Mouse (Mus musculus): ENCODE data around the gene 4933427D14Rik.
"Not testable (repeated sequence)": the region's sequence is repeated elsewhere in the genome, so short reads cannot be mapped to it uniquely, and the experiment has no call there.

Gene 4933427D14Rik

DNA sequence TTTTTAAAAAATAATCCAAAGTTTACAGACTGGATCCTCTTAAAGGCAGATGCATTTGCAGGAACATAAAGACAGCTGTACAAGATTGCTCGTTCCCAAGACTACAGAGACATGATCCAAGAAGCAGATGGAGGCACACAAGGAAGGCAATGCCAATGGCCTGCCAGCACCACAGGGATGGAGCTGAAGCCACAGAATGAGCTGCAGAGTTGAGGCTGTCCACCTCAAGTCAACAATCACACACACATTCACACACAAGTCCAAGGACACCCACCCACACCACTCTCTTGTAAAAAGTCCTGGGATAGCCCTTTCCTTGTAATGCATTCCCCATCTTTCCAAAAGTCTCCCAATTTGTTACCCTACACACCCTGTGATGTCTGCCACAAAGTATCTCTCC is 3.8 kb downstream of the 4933427D14Rik start:
- peak in 1 of 2 experiments; percentile 39 for DNase-seq

DNA sequence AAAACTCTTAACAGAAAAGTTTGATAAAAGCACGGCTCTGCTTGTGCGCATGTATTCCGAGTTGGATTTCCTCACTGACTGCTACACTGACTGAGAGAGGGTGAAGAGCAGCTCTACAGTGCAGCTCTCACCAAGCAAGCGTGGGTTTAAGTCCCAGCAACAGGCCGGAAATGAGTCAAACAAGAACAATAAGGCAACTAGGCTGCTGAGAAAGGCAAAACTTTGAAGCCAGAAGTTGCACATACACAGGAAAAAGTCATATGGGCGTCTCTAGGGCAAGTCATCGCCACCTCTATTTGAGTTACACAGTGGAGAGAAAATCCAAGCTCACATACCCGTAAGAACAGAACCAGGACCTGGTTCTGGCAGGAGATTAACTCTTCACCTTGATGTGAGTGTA is 10.8 kb downstream of the 4933427D14Rik start:
- no peak for DNase-seq

DNA sequence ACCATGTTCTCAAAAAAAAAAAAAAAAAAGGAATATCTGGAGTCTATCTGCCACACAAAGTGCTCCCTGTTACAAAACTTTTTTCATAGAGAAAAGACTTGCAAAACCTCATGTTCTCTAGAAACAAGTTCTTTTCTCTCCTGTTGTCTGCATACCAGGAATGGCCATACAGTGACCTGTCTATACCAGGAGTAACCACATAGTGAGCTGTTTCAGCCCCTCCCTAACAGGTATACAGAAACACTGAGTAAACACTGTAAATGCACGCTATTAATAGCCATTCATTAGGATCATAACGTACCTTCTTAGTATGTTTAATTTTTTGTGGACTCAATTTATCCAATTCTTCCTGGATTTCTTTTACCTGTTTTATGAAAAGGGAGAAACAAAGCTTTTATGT is 13.0 kb downstream of the 4933427D14Rik start:
- DNase-seq, result no peak

DNA sequence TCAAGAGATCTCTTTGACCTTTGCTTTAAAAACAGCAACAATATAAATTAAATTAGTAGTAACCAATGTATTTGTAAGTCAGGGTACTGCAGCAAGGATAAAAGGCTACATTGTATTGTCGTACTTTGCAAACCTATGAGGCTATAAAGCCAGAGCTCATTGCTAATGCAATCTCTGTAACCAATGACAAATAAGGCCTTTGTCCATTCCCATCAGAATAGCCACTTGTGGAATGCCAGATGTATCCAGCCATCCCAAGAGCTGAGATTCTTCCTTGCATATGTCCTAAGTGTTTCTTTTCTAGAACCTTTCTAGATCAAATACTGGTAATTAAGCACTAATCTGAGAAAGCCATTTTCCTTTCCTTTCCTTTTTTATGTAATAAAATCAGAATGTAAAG is 16.4 kb downstream of the 4933427D14Rik start:
- DNase-seq, result no peak

DNA sequence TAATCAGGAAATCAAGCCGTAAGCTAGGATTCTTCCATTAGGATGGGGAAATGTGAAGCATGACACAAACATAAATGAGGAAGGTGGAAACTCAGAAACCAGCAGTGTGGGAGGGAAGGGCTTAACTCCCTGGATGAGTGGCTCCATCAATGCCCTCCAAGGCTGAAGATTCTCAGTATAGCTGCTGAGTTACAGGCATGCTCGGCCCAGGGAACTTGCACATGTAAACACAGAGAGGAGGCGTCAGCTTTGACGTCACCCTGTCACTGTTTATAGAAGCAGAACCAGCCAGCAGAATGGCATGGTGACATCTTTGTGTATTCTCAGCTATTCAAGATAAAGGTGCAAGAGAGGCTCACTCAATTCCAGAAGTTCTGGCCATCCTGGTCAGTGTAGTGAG is 23.0 kb downstream of the 4933427D14Rik start:
- no peak for DNase-seq

DNA sequence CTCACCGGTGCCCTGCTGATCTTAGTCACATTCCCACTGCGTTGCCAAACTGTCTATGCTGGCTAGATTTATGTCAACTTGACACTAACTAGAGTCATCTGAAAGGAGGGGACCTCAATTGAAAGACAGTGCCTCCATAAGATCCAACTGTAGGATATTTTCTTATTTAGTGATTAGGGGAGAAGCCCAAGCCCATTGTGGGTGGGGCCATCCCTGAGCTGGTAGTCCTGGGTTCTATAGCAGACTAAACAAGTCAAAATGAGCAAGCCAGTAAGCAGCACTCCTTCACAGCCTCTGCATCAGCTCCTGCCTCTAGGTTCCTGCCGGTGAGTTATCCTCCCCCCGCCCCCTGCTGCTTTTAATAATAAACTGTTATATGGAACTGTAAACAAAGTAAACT is 26.1 kb downstream of the 4933427D14Rik start:
- no peak for DNase-seq

DNA sequence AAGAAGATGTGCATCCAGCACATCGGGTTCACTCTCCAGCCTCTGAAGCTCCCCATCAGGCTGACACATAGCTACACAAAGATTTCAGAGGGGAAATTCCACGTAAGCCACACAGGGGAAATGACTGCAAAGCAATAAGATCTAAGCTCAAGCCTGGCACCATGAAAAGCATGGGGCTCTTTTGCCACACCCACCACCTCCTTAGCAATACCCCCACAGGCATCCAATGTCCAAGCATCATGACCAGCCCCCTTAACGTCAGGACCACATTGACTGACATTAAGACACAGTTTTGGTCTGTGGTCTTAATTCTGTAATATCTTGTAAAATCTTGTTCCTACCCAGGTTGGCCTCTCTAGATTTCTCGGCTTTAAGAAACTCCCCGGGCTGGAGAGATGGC is 26.7 kb downstream of the 4933427D14Rik start:
- no peak for DNase-seq

DNA sequence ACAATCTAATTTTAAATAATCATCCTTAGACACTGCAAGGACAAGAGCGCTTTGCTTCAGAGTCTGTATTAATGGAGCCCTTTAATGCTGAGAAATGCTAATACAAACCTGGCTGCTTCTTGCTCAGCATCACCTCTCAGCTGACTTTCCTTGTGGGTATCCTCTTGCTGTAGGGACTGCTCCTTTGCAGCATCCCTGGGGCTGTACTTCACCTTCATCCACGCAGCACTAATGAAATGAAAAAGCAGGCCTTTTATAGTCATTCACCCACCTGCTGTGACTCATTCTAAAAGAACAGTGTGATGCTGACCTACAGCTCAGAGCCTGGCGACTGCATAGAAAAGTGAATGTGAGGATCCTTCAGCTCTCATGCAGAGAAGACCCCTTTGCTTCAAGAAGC is 30.7 kb downstream of the 4933427D14Rik start:
- DNase-seq, result no peak

DNA sequence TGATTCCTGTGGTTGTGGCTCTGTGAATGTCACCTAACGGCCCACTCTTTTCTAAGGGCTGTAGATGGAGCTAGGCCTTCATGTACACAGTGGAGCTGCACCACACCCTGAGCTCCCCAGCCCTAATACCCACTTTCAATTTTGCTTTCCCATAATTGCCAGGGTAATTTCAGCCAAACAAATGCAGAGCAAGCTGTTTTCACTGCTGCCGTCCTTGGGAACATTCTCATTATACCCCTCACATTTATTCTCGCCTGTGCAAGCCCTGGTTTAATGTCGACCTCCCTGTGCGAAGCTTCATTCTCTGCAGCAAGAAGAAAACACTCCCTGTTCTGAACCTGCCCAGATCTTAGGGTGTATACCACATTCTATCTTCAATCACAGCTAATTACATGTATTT is 31.3 kb downstream of the 4933427D14Rik start:
- DNase-seq, result no peak

DNA sequence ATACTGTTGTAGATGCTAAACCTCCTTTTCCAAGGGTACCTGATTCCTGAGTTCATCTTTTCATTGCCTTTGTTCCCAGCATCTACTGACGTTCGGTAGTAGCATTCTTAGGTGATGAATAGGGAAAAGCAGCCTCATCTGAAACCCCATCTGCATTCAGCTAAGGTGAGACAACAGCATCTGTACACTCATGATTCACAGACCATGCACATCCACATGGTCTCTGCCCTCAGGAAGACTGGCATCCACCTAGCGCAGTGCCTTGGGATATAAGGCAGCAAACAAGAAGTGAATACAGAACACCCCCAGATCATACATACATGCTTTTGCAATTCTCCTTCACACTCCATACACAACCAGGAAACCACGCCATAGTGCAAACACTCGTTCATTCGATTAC is 32.5 kb downstream of the 4933427D14Rik start:
- DNase-seq, result no peak

DNA sequence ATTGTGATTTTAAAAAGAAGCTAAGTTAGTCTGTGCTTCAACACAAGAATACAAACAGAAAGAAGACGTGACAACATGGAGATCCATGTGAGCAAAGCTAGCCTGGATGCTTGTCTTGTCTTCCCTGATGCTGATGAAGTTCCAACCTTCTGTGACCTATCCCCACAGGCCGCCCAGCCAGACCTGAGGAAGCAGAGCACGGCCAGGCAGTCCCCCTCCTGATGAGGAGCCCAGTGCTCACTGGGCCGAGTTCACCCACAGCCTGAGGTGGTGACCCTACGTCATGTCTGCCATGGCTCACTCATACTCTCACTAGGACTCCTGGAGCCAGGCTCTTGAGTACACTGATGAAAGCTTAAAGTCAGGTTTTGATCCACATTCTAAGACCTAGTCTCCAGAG is 33.8 kb downstream of the 4933427D14Rik start:
- no peak for DNase-seq

DNA sequence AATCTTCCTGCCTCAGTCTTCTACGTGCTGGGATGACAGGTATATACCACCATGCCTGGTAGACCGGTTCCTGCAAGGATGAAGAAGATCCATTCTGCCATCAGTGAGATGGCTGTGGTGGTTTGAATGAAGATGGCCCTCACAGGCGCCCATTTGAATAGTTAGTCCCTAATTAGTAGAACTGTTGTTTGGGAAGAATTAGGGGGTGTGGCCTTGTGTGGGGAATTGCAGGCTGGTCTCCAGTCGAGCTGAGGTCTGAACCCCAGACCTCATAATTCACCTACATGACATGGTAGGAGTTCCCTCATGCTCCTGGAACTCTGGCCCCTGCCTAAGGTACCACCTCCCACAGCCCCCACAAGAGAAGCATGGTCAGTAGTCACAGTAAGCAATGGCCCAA is 35.4 kb downstream of the 4933427D14Rik start:
- DNase-seq, result not testable (repeated sequence)

DNA sequence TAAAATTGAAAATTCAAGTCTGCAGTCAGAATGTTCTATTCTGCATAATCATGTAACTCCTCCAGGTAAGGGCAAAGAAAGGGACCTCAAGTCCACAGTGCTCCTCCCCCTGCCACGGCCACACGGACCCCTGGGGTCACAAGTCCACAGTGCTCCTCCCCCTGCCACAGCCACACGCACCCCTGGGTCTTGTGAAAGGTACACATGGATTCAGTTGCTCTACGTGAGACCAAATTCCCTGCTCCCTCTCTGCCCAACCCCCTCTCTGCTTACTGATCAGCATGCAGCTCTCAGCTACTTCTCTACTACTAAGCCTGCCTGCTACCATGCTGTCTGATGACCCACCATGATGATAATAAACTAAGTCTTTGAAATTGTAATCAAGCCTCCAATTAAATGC is 37.4 kb downstream of the 4933427D14Rik start:
- no peak for DNase-seq

DNA sequence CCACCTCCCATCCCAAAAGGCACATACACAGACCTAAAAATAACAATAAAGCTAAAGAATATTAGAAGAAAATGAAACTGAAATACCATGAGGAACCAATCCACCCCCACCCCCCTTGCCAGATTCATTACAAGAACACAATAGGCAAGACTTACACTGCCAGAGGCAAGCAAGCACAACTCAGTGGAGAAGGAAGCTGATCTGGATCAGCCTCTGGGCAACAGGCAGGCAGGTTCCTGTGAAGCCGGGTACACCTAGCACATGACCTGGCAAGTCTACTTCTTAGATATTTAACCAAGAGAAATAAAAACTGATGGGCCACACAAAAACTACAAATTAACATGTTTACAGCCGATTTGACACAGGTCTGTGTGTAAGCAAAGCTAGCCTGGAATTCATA is 44.1 kb downstream of the 4933427D14Rik start:
- no peak for DNase-seq

DNA sequence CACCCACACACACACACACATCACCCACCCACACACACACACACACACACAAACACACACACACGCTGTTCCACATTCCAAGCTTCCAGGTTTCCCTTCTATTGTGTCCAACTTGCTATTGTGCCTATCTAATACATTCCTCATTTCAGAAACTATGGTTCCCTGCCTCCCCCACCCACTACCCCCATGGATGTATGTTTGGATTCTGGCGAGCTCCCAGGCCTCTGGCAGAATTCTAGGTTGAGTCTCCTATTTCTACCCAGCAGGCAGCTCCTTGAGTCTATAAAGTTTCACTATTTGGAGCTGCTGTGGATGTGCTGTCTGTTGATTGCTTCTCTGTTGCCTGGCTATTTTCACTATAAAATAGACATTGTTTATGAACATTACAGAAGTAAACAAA is 50.6 kb downstream of the 4933427D14Rik start:
- no peak for DNase-seq

DNA sequence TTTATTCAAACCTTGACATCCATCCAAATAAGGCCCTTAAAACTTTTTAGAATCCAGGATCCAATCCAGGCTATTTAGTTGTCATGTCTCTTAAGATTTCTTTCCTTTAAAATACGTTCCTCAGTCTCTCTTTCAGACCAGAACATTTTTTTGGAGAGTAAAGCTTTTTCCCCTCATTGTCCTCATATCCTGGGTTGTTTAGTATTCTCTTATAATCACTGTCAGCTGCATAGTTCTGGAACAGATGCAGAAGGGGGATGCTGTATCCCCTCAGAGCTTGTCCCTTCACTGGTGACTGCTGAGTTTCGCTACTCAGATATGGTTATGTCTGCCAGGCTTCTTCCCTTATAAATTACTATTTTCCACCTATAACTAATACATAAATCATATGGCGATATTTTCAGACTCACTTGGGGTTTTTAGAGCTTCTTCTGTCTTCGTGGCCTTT is 51.3 kb downstream of the 4933427D14Rik start:
- no peak for DNase-seq

DNA sequence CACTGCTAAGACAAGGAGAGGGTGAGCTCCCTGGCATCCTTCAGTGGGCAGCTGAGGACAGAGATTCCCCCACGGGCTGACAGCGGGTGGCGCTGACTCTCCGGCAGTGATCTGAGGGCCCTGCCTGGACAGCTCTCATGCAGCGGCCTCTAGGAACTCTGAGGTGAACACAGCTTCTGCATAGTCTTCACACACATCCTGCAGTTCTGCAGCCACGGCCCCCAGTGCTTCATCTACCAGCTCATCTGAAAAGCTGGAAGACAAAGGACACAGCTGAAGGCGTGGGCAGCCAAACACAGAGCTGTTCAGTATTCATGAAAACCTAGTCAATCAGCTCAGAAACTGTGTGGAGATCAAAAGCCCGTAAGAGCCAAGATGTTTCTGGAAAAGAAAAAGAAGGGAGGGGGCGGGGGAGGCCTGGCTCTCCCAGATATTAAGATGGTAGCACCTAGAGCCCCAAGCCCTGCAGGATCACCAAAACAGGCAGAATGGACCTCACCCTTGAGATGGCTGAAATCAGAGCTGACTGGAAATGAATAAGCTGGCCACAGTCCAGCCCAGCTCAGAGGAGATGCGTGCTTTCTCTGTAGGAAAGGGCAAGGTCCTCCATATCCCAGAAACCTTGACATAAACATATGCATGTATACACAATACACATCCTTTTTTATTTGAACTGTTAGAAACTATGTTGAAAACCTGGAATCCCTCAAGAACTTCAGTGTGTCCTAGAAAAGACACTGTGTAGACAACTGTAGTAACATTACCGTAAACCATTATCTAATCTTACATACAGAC is 51.9 kb downstream of the 4933427D14Rik start:
- no peak for DNase-seq

DNA sequence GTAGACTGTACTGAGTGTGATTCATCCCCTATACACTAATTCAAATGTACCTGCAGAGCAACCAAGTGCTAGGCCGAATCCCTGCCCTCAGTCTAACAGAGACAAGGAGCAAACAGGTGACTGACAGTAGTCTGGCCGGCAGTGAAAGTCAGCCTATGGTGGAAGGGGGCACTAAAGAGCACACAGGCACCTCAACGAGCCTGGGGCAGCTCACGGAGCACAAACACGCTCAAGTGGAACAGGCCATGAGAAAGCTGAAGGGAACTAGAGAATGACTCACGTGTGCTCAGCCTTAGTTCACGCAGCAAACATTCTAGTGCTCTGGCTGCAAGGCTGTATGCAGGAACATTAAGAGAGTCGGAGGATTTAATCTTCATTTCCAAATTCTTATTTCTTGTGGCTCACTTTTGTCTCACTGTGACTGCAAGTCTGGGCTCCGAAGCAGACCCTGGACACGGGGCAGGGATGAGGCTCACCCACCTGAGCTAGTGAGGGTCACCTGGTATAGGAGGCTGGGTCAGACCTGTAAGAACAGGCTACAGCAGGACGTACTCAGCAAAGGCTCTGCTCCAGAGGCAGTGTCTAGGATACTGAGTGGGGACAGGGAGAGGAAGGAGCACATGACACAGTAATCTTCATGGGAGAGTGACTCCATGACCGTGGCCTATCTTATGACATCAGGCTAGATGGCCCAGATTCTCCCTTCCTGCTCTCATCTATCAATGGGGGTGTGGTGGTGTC is 54.0 kb downstream of the 4933427D14Rik start:
- no peak for DNase-seq

DNA sequence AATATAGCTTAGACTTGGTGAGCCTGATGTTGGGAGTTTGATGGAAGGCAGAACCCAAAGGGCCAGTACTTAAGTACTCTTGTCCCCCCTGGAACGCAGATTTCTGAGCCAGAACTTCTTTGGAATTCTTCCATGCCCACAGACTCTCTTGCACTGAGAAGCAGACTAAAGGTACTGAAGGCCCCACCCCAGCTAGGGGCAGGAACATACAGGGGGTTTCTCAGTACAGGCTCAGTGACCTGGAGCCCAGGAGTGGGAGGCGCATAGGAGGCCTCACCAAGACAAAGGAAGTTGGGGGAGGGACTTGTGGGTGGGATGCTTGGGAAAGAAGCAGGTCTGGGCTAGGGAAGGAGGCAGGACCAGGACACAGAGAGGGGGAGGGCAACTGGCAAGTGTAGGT is 56.1 kb downstream of the 4933427D14Rik start:
- no peak for DNase-seq

DNA sequence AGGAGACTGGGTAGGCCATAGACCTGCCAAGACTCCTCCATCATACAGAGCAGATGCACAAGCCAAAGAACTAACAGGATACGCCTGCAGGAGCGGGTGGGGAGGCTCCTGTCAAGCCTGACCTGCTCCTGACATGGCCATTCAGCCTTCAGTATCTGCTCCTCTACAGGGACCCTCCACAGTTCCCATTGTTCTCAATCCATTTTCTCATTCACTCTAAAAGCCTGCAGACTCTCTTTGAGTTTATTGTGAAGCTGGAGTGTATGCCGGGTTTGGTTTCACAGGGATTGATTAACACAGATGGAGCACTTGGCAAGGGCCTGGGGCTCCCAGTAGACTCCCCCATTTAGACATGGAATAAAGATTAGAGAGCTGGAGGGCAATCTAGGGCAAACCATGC is 59.3 kb downstream of the 4933427D14Rik start:
- DNase-seq, result no peak

DNA sequence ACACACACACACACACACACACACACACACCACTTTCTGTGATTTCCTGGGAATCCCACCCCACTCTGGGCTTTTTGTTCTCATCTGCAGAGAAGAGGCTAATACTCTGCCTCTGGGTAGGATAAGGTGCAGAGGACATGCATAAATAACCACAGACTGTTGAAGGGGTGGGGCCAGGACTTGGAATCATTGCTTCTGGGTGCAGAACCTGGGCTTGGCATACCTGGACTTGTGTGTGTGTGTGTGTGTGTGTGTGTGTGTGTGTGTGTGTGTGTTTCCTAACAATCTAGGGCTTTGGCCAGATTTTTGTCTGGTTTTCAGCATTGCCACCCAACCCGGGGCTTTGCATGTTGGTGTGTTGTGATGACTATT is 61.4 kb downstream of the 4933427D14Rik start:
- no peak for DNase-seq

DNA sequence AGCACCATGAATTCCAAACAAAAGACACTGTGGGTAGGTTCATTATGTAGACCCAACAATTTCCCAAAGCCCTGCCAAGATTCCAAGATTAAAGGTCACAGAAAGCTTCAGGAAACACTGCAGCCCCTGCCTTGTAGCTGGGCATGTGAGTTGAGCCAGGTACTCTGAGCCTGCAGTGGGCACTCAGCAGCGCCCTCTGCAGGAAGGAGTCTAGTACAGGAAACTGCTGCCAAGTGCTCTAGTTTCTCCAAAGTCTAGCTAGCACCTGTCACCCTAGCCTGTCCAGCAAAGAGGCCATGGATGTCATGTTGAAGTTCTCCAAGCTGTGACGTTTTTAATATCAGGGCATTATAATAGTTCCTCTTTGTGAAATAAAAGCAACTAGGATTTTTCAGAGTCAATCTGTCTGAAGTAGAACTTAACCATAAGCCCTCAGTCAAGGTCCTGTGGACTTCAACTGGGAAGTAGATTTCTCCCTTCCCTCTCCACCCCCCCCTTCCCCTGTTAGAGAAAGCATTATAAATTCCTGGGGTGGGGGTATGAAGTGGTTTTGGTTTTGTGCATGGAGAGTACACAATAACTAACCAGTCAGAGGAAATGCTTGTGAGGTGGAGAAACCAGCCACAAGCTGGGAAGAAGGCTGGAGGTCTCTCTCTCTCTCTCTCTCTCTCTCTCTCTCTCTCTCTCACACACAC is 61.9 kb downstream of the 4933427D14Rik start:
- DNase-seq, result peak; percentile 77 to 89

DNA sequence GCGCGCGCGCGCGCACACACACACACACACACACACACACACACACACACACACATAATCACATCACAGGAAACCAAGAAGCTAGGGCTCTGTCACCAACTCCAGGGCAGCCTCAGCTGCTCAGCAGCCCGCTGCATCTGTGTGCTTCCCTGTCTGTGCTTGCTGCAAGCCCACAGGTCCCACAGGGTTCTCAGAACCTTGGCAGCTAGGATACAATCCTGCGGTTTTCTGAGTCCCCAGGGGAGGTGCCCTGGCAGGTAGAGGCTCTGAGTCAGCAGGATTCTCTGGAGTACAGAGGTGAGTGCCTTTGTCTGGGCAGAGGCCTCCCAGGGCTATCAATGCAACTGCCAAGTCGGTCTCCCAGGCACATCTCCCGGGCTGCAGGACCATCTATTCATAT is 64.4 kb downstream of the 4933427D14Rik start:
- no peak for DNase-seq

DNA sequence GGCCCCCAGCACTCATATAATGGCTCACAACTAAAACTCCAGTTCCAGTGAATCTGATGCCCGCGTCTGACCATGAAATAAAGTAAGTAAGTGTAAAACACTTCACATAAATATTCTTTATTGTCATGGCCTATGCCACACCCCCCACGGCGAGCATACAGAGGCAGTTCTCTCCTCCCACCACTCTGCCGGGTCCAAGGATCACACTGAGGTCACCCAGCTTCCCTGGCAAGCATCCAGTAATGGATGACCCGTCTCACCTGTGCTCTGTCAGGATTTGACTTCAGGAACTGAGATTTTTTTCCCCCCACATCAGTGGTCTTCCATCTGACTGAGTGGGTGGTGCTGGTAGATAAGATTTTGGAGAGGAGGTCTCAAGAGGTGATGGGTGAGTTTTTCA is 67.1 kb downstream of the 4933427D14Rik start:
- no peak for DNase-seq

Data from cerebellum, adult 18-20 months (tissue).